Mouse (Mus musculus) stomach, embryonic 15.5 days (tissue): ENCODE measurements around the gene Vmn2r27. TPM values are rescaled to one million over a fixed set of nuclear protein-coding genes. Genes with fewer than 3 reads are reported as not detected.

Experiments
- polyA plus RNA-seq: library from polyadenylated mRNA; unstranded; fragments of >200 nt; fragmentation: Nextera tagmentation; extraction: Ambion mirVana; gene quantifications from 2 replicates; pipeline ENCODE4 v1.2.1, GENCODE M21; 2015

Vmn2r27 gene
- polyA plus RNA-seq, 1 experiment from 2014 or later = not detected

Other genes starting within 250 kb of the Vmn2r27 start
- gene Vmn2r26, start 207.3 kb downstream of the Vmn2r27 start, polyA plus RNA-seq = not detected in 2 replicates
- gene Cd163, start 72.8 kb upstream of the Vmn2r27 start, polyA plus RNA-seq = 0.31 and 0.39 TPM in 2 replicates
- 39.8 and 40.6 TPM in 2 replicates for gene Pex5, start 183.2 kb upstream of the Vmn2r27 start, polyA plus RNA-seq
- gene Clstn3, start 232.9 kb upstream of the Vmn2r27 start, polyA plus RNA-seq = 6.8 TPM in 2 replicates